Mouse (Mus musculus) megakaryocyte, embryonic 14.5 days (primary cell): ENCODE data around the gene C2. TPM values are rescaled to one million over a fixed set of nuclear protein-coding genes. Genes with fewer than 3 reads are reported as not detected.
A peak's percentile ranks its signal among the peaks of the same experiment; 100 is the strongest.

ENCODE experiments used
- H3K27me3 ChIP-seq: replicated peaks from 2 replicates; pipeline ENCODE3; 2012; ENCODE audit warnings: inconsistent platforms
- H3K36me3 ChIP-seq: replicated peaks from 2 replicates; pipeline ENCODE3; 2012; ENCODE audit warnings: low read length, inconsistent platforms, mixed read lengths
- H3K4me1 ChIP-seq: 2 replicates; pipeline ENCODE4 v1.6.1; 2012; ENCODE audit warnings: inconsistent platforms
- H3K4me3 ChIP-seq: replicated peaks from 2 replicates; pipeline ENCODE3; 2012; ENCODE audit warnings: moderate library complexity, mild to moderate bottlenecking, inconsistent platforms
- H3K9me3 ChIP-seq: 2 replicates; pipeline ENCODE4 v1.6.1; 2012; ENCODE audit warnings: inconsistent platforms
- FLI1 ChIP-seq: IDR thresholded peaks from 2 replicates; pipeline ENCODE4 v1.6.1; 2012; ENCODE audit warnings: low read length, inconsistent platforms, mixed read lengths
- GATA1 ChIP-seq: IDR thresholded peaks from 3 replicates; pipeline ENCODE4 v1.6.1; 2012; ENCODE audit warnings: mixed read lengths, low read length, inconsistent platforms, borderline replicate concordance
- polyA plus RNA-seq: library from polyadenylated mRNA; stranded (reverse); fragments of >175 nt; gene quantifications from 2 replicates; pipeline ENCODE4 v1.2.3, GENCODE M21; 2012; ENCODE audit warnings: low replicate concordance; ENCODE audit not compliant: insufficient read depth

C2 gene
- polyA plus RNA-seq, 1 experiment: 3.0 TPM

DNA sequence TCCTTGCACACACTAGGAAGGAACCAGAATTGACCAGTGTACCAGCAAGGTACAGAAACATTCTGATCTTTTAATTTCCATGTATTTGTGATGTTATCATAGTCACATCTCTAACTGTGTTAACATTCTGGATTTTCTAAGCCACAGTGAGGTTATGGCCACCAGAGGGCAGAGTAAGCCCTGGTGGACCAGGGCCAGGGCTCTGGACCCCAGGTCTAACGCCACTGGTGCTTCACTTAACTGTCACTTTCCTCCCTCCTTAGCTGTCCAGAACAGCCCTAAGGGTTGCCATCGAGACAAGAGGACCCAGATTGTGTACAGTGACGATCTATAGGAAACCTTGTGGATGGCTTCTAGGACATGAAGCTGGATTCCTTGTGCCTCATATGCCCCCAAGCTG, 42.2 kb downstream of the C2 start:
- no peak overlapping the region for H3K4me3 ChIP-seq
- H3K27me3 ChIP-seq: peaks cover 7% of the 10 kb centered on the region
- TF ChIP-seq GATA1 (no peak; the same call in 2 of the 3 replicates), FLI1 (no peak)
- H3K36me3 ChIP-seq: peaks cover 66% of the 10 kb centered on the region
- H3K4me1 ChIP-seq: peaks cover 46% of the 10 kb centered on the region
- H3K9me3 ChIP-seq: no peaks in the 10 kb centered on the region

- no peak overlapping the region for H3K4me3 ChIP-seq
- H3K4me1 ChIP-seq: peaks cover 41% of the 10 kb centered on the region
- peaks cover 66% of the 10 kb centered on the region for H3K36me3 ChIP-seq
- H3K27me3 ChIP-seq: no peaks in the 10 kb centered on the region
- H3K9me3 ChIP-seq: no peaks in the 10 kb centered on the region
- no peak for TF ChIP-seq GATA1
- TF ChIP-seq FLI1: no peak
Observed at GRCm38 (mm10) chr17:34854761-34855160, 43.3 kb downstream of the C2 start.

DNA sequence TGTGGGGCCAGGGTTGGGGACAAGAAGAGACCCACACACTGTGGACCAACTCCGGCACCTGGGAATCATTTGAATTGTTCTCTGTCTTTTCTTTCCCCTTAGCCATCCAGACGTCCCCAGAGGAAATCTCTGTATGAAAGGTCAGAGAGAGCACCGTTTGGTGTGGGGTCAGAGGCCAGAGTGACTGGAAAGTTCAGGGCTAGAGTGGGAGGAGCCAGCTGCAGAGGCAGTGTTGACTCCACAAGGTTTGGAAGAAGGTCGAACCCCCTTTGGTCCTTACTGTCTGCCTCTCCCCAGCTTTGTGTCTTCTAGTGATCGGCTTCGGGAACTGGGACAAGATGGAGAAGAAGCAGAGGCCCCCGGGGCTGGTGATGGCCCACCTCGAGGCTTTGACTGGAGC, 44.6 kb downstream of the C2 start:
- H3K27me3 ChIP-seq: no peaks in the 10 kb centered on the region
- no peaks in the 10 kb centered on the region for H3K9me3 ChIP-seq
- no peak for TF ChIP-seq GATA1
- TF ChIP-seq FLI1: no peak
- no peak overlapping the region for H3K4me3 ChIP-seq
- H3K36me3 ChIP-seq: peaks cover 69% of the 10 kb centered on the region
- H3K4me1 ChIP-seq: peaks cover 40% of the 10 kb centered on the region

DNA sequence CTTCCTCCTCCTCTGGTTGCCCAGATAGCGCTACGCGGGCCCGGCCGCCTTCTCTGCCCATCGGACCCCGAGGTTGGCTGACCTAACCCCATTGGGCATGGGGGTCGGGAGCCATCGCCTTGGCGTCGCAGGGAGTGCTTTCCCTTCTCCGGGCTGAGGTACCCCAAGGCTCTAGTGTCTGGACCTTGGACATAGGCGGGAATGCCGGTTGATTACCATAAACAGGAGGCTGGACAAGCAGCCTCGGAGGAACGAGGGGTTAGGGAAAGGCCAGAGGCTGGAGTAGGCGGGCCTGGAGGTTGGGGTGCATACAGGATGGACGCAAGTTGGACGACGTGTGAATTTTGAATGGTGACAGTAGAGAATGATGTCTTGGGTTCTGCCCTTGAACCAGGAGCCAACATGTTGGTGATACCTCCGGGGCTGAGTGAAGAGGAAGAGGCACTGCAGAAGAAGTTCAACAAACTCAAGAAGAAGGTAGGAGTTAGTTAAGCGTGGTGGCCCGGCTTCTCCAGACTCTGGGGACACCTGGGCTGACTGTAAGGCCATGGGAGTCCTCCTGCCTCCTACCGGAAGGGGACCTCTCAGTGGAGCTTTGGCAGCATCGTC, 47.4 kb downstream of the C2 start:
- Histone ChIP-seq H3K27me3 (no peaks in the 10 kb centered on the region), H3K4me1 (peaks cover 33% of the 10 kb centered on the region), H3K36me3 (peaks cover 68% of the 10 kb centered on the region), H3K9me3 (no peaks in the 10 kb centered on the region), H3K4me3 (peak overlapping the region; percentile 94)
- no peak for TF ChIP-seq FLI1
- TF ChIP-seq GATA1: no peak

DNA sequence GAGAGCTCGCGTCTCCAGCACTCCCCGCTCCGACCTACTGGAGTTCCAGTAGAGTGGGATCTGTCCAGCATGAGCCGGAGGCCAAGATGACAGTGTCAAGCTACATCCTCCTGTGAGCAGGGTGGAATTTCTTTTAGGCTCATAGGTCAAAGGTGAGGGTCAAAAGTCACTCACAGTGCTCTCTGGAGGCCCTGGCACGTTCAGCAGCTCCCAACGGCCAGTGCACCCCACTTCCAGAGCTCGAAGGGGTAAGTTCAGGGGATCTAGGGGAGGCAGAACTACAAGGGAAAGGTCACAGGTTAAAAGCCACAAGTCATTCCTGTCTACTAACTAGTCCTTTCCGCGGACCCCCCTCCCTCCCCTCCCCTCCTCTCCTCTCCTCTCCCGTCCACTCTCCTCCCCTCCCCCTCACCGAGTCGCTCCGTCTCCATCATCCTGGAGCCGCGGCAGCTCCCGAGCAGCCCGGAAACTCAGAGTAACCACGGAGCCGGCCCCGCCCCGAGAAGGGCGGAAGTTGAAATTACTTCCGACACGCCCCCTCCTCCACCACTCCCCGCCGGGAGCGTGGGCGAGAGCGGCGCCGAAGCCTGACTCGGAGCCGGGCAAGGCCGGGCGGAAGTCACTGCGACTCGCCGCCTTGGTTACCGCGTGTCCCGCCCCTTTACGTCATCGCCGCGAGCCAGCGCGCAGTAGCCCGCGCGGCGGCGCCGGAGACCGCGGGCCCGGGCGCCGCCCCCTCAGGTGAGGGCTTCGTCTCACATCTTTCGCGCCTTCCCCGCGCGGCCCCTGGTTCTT, 48.1 kb downstream of the C2 start, which contains the start of the genes Skiv2l and Nelfe:
Gene Skiv2l, minus strand, starts transcription at position 489 of the 795 bp plus-strand sequence.
Gene Nelfe, plus strand, starts transcription at position 670 of the 795 bp plus-strand sequence.
- H3K4me1 ChIP-seq: peaks cover 33% of the 10 kb centered on the region
- H3K4me3 ChIP-seq: peak within 1 kb of the TSS; percentile 94
- no peak for TF ChIP-seq FLI1
- no peak for TF ChIP-seq GATA1
- peaks cover 69% of the 10 kb centered on the region for H3K36me3 ChIP-seq
- no peaks in the 10 kb centered on the region for H3K27me3 ChIP-seq
- no peaks in the 10 kb centered on the region for H3K9me3 ChIP-seq

- Histone ChIP-seq H3K27me3 (no peaks in the 10 kb centered on the region), H3K4me1 (peaks cover 33% of the 10 kb centered on the region), H3K36me3 (peaks cover 70% of the 10 kb centered on the region), H3K9me3 (no peaks in the 10 kb centered on the region), H3K4me3 (no peak overlapping the region)
- TF ChIP-seq FLI1: no peak
- TF ChIP-seq GATA1: no peak
Observed at GRCm38 (mm10) chr17:34847615-34848014, 50.5 kb downstream of the C2 start.

GRCm38 (mm10) chr17:34847192-34847591, 50.9 kb downstream of the C2 start:
- Histone ChIP-seq H3K4me3 (no peak overlapping the region), H3K9me3 (no peaks in the 10 kb centered on the region), H3K36me3 (peaks cover 70% of the 10 kb centered on the region), H3K27me3 (no peaks in the 10 kb centered on the region), H3K4me1 (peaks cover 31% of the 10 kb centered on the region)
- TF ChIP-seq FLI1: no peak
- TF ChIP-seq GATA1: no peak

DNA sequence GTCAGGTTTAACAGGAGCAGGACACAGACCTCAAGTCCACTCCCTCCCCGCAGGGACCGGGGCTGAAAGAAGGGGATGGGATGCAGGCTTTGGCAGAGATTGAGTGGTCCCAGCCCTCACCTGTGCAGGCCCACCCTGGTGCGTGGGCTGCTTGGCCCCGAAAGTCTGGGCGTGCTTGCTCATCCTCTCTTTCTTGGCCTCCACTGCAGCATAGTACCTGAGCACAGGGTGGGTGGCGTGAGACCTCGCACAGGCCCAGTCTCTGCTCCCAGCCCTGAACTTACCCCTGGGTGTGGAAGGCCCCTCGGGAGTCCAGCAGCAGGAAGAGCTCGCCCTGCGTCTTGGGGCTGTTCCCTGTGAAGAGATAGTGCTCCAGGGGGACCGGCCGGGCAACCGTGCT, 53.2 kb downstream of the C2 start:
- no peaks in the 10 kb centered on the region for H3K9me3 ChIP-seq
- TF ChIP-seq GATA1 (no peak), FLI1 (no peak)
- H3K4me1 ChIP-seq: peaks cover 16% of the 10 kb centered on the region
- H3K36me3 ChIP-seq: peaks cover 88% of the 10 kb centered on the region
- no peaks in the 10 kb centered on the region for H3K27me3 ChIP-seq
- H3K4me3 ChIP-seq: no peak overlapping the region

- no peak for TF ChIP-seq FLI1
- no peak for TF ChIP-seq GATA1
- no peaks in the 10 kb centered on the region for H3K9me3 ChIP-seq
- no peak overlapping the region for H3K4me3 ChIP-seq
- H3K36me3 ChIP-seq: peaks cover 81% of the 10 kb centered on the region
- H3K27me3 ChIP-seq: no peaks in the 10 kb centered on the region
- peaks cover 29% of the 10 kb centered on the region for H3K4me1 ChIP-seq
Observed at GRCm38 (mm10) chr17:34840736-34841307, 57.2 kb downstream of the C2 start.

DNA sequence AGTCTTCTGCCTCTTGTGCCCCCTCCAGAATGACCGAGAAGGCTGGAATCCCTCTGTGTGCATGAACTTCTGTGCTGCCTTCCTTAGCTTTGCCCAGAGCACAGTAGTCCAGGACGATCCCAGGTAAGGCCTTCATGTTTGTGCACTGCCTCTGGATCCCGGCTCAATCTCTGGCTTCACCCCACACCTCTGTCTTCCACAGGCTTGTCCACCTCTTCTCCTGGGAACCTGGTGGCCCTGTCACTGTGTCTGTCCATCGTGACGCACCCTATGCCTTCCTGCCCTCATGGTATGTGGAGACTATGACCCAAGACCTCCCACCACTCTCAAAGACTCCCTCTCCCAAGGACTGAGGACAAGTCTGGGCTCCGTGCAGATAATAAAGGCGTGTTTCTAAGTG, 59.3 kb downstream of the C2 start:
- Histone ChIP-seq H3K4me3 (peak overlapping the region; percentile 35), H3K36me3 (peaks cover 73% of the 10 kb centered on the region), H3K4me1 (peaks cover 36% of the 10 kb centered on the region), H3K9me3 (no peaks in the 10 kb centered on the region), H3K27me3 (no peaks in the 10 kb centered on the region)
- TF ChIP-seq FLI1 (no peak), GATA1 (no peak)
